Mouse (Mus musculus): Measurements from ENCODE around the gene Nedd1. TPM values are rescaled to one million over a fixed set of nuclear protein-coding genes. Genes with fewer than 3 reads are reported as not detected.

Gene Nedd1
- polyA plus RNA-seq, 1 experiment from 2014 or later: 18.8 TPM

GRCm38 (mm10) chr10:92647691-92648090 is 74.5 kb downstream of the Nedd1 start:
- Histone ChIP-seq H3K9me3 (ENCODE audit: low read length) (no peaks in the 10 kb centered on the region), H3K4me3 (ENCODE audit: low read depth, low read length) (no peak overlapping the region), H3K27ac (ENCODE audit: low read depth) (no peak overlapping the region), H3K4me1 (ENCODE audit: insufficient read depth) (no peaks in the 10 kb centered on the region), H3K4me2 (ENCODE audit: low read depth, low read length) (no peak overlapping the region), H3K36me3 (replicated peaks; ENCODE audit: insufficient read depth, low read length) (no peaks in the 10 kb centered on the region), H3K27me3 (ENCODE audit: insufficient read depth, low read length) (no peaks in the 10 kb centered on the region), H3K9ac (replicated peaks) (no peak overlapping the region)
- TF ChIP-seq EP300 (IDR thresholded peaks at IDR 0.05; ENCODE audit: low read depth): no peak
- TF ChIP-seq CTCF (IDR thresholded peaks at IDR 0.05; ENCODE audit: low read depth): no peak
- WGBS (ENCODE audit: insufficient replicate concordance): 66% methylated on average over 2 of the region's 2 CpGs
- DNase-seq: no peak
- ATAC-seq: no peak

- Histone ChIP-seq H3K4me1 (ENCODE audit: insufficient read depth) (no peaks in the 10 kb centered on the region), H3K9ac (replicated peaks) (no peak overlapping the region), H3K4me2 (ENCODE audit: low read depth, low read length) (no peak overlapping the region), H3K27ac (ENCODE audit: low read depth) (no peak overlapping the region), H3K4me3 (ENCODE audit: low read depth, low read length) (no peak overlapping the region), H3K9me3 (ENCODE audit: low read length) (no peaks in the 10 kb centered on the region), H3K36me3 (replicated peaks; ENCODE audit: insufficient read depth, low read length) (no peaks in the 10 kb centered on the region), H3K27me3 (ENCODE audit: insufficient read depth, low read length) (no peaks in the 10 kb centered on the region)
- TF ChIP-seq CTCF (IDR thresholded peaks at IDR 0.05; ENCODE audit: low read depth) (no peak), EP300 (IDR thresholded peaks at IDR 0.05; ENCODE audit: low read depth) (no peak)
- DNase-seq: no peak
- no peak for ATAC-seq
- 71% methylated on average over 8 of the region's 8 CpGs for WGBS (ENCODE audit: insufficient replicate concordance)
These were observed 78.2 kb downstream of the Nedd1 start for GRCm38 (mm10) chr10:92643995-92644394.

- ATAC-seq: no peak
- DNase-seq: no peak
- Histone ChIP-seq H3K4me1 (ENCODE audit: insufficient read depth) (no peaks in the 10 kb centered on the region), H3K36me3 (replicated peaks; ENCODE audit: insufficient read depth, low read length) (no peaks in the 10 kb centered on the region), H3K4me3 (ENCODE audit: low read depth, low read length) (no peak overlapping the region), H3K4me2 (ENCODE audit: low read depth, low read length) (no peak overlapping the region), H3K9me3 (ENCODE audit: low read length) (no peaks in the 10 kb centered on the region; the same call in 1 of the 2 replicates), H3K27ac (ENCODE audit: low read depth) (no peak overlapping the region), H3K27me3 (ENCODE audit: insufficient read depth, low read length) (no peaks in the 10 kb centered on the region), H3K9ac (replicated peaks) (no peak overlapping the region)
- TF ChIP-seq CTCF (IDR thresholded peaks at IDR 0.05; ENCODE audit: low read depth) (0 out of 2 replicates have a peak, but pooled peaks have one; percentile 3), EP300 (IDR thresholded peaks at IDR 0.05; ENCODE audit: low read depth) (no peak)
These were observed 81.2 kb downstream of the Nedd1 start for GRCm38 (mm10) chr10:92641032-92641431.

All from liver, postnatal 0 days (tissue).